ENCODE assay signal across 7 mouse cellular contexts in genomic region chr3:32509496-32510374, GRCm38 (mm10). TPM values are rescaled to one million over a fixed set of nuclear protein-coding genes. Genes with fewer than 3 reads are reported as not detected.
DNase-seq lines count a peak whose midpoint lies in the region.

Zfp639 (plus strand) TSS chr3:32510259.

- no peaks in the 10 kb centered on the region for H3K27me3 ChIP-seq in midbrain, embryonic 10.5 days (ENCODE audit: low read depth, poor library complexity, severe bottlenecking)

- H3K27ac ChIP-seq in midbrain, embryonic 10.5 days (replicated peaks), result peak within 1 kb of the TSS; percentile 97

- peaks cover 11% of the 10 kb centered on the region for H3K36me3 ChIP-seq in midbrain, embryonic 10.5 days

- H3K4me1 ChIP-seq in midbrain, embryonic 10.5 days, result peaks cover 48% of the 10 kb centered on the region

- WGBS in large intestine, adult 2 months, result 22% methylated on average over 24 of the region's 24 CpGs
- WGBS in midbrain, embryonic 10.5 days, result 7% methylated on average over 24 of the region's 24 CpGs

- H3K9me3 ChIP-seq in midbrain, embryonic 10.5 days (replicated peaks), result no peaks in the 10 kb centered on the region

- peak within 1 kb of the TSS; percentile 94 for H3K4me3 ChIP-seq in midbrain, embryonic 10.5 days

- DNase-seq in 3134 (ENCODE audit: extremely low read depth, insufficient read length, low spot score) (peak; percentile 35), 416B (ENCODE audit: low read depth) (peak; percentile 48)
- peak; percentile 14 for DNase-seq in c-Kit-positive CD71-positive TER-119-negative erythroid progenitor cells, embryonic 14.5 days (ENCODE audit: low read depth)
- DNase-seq in gonadal fat pad, adult 2 months (ENCODE audit: low read depth), result no peak
- DNase-seq in large intestine, adult 2 months (ENCODE audit: low read depth, low spot score), result no peak
- no peak for DNase-seq in midbrain, embryonic 10.5 days (ENCODE audit: low spot score)
- no peak for DNase-seq in ovary, postnatal 10 days (ENCODE audit: low spot score)

RNA-seq across cellular contexts. Expression of gene Zfp639, which starts in this region (rescaled TPM):
- polyA plus RNA-seq in gonadal fat pad, adult 2 months (2012; rRNA removed), result 24.2 and 25.7 TPM in 2 replicates
- polyA plus RNA-seq in large intestine, adult 2 months (2012; rRNA removed), result 14.9 and 16.1 TPM in 2 replicates
- polyA plus RNA-seq in midbrain, embryonic 10.5 days (2016; fragmentation: Nextera tagmentation; extraction: Ambion mirVana), result 40.3 and 43.7 TPM in 2 replicates

Comparison
In these comparisons a context has a peak if more than half of its experiments do, and no peak if none do; other contexts are left out.
1. DNase-seq: peak in 3134 (single experiment), 416B (single experiment) and c-Kit-positive CD71-positive TER-119-negative erythroid progenitor cells, embryonic 14.5 days (single experiment); none in gonadal fat pad, adult 2 months (single experiment), large intestine, adult 2 months (single experiment), midbrain, embryonic 10.5 days (single experiment) and ovary, postnatal 10 days (single experiment).